Mouse (Mus musculus) lung, postnatal 25 days (tissue): ENCODE data around the gene Ecm1.
"Not testable (repeated sequence)": the region's sequence is repeated elsewhere in the genome, so short reads cannot be mapped to it uniquely, and the experiment has no call there.

Source experiments
- DNase-seq: peaks from one replicate; pipeline ENCODE4 v3.0.0; 2022; ENCODE audit warnings: low spot score

Gene Ecm1

DNA sequence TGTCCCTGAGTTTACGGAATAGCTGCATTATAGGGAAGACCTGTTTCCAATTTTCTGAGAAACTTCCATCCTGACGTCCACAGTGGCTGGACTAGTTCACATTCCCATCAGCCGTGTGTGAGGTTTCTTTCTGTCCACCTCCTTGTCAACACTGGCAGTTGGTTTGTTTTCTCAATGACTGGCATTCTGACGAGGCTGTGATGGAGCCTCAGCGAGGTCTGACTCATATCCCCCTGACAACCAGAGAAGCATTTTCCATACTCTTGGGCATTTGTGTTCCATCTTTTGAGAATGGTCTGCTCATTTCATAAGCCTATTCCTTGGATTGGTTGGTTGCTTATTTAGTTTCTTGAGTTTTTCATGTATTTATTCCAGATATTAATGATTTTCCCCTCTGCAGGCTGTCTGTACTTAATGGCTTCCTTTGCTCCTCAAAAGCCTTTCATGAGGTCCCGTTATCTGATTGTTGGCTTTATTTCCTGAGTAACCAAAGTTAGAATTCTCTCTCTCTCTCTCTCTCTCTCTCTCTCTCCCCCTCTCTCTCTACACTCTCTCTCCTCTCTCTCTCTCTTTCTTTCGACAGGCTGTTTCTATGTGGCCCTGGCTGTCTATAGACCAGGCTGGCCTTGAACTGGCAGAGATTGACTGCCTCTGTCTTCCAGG, 12.5 kb downstream of the Ecm1 start:
- DNase-seq, result no peak

DNA sequence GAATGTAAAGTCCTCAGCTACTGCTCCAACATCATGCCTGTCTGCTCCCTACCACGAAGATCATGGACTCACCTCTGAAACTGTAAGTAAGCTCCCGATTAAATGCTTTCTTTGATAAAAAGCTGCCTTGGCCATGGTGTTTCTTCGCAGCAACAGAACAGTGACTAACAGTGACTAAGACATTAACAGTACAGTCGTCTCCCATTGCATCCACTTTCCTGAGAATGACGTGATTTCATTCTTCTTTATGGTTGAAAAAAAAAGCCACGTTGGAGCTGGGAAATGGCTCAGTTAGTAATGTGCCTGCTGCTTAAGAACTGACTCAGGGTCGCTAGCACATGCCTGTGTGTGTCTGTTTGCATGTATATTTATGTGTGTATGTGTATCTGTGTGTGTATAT, 13.5 kb downstream of the Ecm1 start:
- no peak for DNase-seq

- peak; percentile 21 for DNase-seq
Observed at GRCm38 (mm10) chr3:95722386-95722785, 17.0 kb downstream of the Ecm1 start.

- DNase-seq, result no peak
Observed at GRCm38 (mm10) chr3:95718153-95718552, 21.2 kb downstream of the Ecm1 start.

DNA sequence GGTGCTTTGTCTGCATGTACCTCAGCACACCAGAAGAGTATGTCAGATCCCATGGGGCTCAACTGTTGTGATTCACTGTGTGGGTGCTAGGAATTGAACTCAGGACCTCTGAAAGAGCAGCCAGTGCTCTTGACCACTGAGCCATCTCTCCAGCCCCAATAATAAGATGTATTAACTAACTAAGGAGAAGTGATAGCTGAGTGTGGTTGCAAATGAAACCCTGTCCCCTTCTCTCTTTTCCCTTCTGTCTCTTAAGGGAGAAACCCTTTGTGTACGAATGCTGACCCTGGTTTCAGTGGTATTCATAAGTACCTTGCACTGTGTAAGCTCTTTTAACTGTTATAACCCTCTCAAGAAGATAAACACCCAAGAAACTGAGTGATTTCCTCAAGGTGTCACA, 23.3 kb downstream of the Ecm1 start:
- no peak for DNase-seq

DNA sequence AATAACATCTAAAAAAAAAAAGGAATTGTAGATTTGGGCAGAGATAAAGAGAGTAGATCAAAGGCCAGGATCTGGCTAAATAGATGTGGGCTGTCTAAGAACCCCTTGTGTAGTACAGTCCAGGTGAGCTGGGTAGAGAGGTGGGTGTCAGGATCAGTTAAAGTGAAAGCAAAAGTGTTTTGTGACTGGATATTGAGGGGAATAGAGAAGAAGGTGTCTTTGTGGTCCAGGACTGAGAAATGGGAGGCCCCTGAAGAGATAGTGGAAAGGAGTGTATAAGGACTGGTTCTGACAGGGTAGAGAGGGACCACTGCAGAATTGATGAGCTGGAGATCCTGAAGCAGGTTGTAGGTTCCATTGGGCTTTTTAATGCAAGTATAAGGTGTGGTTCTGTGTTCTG, 29.4 kb downstream of the Ecm1 start:
- DNase-seq, result no peak

DNA sequence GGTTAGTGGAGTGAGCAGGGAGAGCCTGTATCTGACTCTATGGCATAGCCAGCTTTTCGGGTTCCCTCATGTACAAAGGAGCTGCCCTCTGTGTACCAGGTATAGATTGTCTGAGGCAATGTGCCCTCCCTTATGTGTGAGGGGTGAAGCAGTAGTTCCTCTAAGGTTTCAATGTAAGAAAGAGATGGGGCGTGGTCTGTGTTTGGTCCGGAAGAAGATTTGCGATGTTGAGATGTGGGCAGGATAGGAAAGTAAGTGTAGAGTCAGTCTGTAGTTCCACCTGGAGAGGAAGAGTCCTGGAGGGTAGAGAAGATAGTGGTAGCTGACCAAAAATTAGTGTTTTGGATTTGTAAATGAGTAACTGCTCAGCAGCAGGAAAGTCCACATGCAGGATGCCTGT, 30.3 kb downstream of the Ecm1 start:
- DNase-seq, result no peak

GRCm38 (mm10) chr3:95707497-95707896, 31.9 kb downstream of the Ecm1 start:
- no peak for DNase-seq

DNA sequence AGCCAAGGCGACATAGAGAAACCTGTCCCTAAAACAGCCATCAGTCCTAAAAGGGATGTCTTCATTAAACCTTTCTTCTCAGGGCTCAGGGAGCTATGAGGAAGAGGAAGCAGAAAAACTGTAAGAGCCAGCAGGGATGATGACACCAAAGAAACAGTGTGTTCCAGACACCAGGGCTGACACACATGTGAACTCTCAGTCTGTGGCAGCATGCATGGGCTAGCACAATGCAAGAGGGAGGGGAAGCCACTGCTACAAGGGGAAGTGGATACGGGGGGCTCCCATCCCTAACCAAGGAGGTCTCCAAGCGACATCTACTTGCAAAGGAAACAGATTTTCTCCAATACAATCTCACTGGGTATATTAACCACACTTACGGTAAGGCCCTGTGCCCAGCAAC, 33.1 kb downstream of the Ecm1 start:
- no peak for DNase-seq

GRCm38 (mm10) chr3:95704612-95705011, 34.8 kb downstream of the Ecm1 start:
- DNase-seq, result peak; percentile 64

DNA sequence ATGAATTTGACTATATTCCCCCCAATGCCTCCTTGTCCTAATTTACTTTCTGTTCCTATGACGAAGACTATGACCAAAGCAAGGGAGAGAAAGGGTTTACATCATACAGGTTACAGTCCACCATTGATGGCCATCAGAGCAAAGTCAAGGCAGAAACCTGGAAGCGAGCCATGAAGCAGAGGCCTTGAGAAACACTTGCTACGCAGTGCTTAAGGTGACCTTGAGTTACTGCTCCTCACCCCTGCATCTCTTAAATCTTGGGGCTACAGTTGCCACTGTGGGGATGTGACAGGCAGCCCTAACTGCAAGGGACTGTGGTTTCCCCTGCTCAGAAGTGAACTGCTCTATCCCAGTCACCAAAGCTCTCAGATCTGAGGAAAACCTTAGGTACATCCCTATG, 36.1 kb downstream of the Ecm1 start:
- DNase-seq, result no peak

DNA sequence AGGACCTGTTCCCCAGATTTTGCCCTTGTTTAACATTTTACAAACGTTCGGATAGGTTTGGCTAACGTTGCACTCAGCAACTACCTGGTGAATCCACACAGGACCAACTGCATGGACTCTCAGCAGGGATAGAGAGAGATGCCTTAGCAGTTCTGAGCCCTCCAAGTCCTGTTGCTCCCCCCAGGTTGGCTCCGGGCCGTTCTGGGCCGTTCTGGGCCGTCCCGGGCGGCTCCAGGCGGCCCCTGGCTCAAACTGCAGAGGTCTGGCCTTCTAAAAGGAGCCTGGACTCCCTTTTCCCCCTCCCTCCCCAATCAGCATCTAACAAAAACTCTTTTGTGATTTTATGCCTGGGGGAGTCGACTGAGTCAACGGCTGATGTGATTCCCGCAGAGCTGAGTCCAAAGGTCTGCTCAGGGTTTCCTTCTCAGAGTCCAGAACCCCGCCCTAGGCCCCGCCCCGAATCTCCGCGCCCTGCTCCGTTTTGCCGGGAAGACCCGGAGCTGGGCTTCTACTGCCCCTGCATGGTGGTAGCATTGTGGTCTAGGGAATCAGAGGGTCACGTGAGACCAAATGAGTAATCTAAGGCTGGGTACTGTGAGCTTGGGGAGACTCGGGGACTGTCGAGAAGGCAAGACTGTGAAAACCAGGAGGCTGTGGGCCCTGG, 37.4 kb downstream of the Ecm1 start:
- peak; percentile 80 for DNase-seq

GRCm38 (mm10) chr3:95701085-95701484, 38.3 kb downstream of the Ecm1 start:
- DNase-seq, result no peak

- DNase-seq, result no peak
Observed at GRCm38 (mm10) chr3:95700233-95700681, 39.1 kb downstream of the Ecm1 start.

- no peak for DNase-seq
Observed at GRCm38 (mm10) chr3:95698286-95698685, 41.1 kb downstream of the Ecm1 start.

GRCm38 (mm10) chr3:95696360-95696759, 43.0 kb downstream of the Ecm1 start:
- DNase-seq, result peak; percentile 80

DNA sequence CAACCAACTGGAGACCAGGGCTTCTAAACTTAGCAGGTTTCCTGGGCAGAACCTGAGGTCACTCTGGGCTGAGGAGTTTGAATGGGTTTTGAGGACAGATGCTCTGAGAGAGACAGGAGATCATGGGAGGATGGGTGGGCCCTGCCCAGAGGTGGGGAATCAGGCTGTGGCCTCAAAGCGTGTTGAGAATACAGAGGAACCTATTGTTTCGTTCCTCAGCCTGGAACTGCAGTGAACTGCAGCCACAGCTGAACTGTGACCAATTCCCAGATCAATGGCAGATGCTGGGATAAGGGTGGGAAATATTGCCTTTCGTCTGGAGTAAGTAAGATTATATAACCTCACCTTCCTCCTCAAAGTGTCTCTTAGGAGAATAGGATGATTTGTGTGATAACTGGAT, 43.6 kb downstream of the Ecm1 start:
- no peak for DNase-seq

DNA sequence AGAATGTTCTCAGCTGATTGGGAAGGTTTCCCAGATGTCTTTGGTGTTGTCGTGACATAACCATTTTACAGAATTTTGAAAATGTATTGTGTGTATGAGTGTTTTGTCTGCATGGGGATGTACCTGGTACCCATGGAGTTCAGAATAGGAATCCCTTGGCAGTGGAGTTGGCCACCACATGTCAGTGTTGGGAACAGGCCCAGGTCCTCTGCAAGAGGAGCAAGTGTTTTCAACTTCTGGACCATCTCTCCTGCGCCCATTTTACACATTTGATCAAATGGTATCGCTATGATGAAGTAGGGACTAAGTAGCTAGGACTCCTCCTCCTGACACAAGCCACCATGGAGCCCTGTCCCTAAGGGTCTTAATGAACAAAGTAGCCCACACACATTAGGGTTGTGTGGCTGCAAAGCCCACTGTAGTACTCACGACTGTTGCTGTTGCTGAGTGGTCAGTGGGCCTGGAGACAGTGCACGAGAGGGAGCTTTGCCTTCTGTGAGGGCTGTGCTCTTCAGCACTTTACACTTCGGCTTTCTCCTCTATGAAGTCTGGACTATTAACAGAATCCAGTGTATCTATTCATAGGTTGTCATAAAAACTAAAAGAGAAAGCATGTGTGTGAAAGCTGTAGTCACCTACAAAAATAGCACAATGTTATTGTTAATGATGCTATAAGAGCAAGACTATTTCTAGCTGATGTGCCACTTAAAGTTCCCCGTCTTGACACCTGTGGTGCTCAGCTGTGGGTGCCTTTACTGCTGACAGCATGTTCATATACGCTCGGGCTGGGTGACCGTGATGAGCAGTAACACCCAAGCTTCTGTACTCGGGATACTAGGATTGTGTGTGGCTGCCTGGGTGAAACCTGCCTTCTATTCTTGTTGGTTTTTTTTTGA, 44.3 kb downstream of the Ecm1 start:
- DNase-seq, result no peak

- DNase-seq, result peak; percentile 84
Observed at GRCm38 (mm10) chr3:95693821-95694807, 45.3 kb downstream of the Ecm1 start.

- DNase-seq, result no peak
Observed at GRCm38 (mm10) chr3:95692677-95693076, 46.7 kb downstream of the Ecm1 start.

DNA sequence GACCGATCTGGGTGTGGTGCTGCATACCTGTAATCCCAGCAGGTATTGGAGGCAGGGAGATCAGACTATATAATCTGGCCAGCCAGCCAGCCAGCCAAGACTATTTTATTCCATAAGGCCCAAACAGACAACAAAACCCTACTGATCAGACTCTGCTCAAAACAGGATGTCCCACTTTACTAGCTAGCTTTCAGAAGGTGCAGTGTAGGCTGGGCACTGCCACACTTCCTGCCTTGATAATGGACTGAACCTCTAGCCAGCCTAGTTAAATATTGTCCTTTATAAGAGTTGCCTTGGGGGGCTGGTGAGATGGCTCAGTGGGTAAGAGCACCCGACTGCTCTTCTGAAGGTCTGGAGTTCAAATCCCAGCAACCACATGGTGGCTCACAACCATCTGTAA, 48.8 kb downstream of the Ecm1 start:
- DNase-seq, result not testable (repeated sequence)

GRCm38 (mm10) chr3:95689940-95690339, 49.4 kb downstream of the Ecm1 start:
- no peak for DNase-seq
